Mouse (Mus musculus): Measurements from ENCODE around the gene Pyroxd1.
"Not testable (repeated sequence)": the region's sequence is repeated elsewhere in the genome, so short reads cannot be mapped to it uniquely, and the experiment has no call there.

The Pyroxd1 gene

DNA sequence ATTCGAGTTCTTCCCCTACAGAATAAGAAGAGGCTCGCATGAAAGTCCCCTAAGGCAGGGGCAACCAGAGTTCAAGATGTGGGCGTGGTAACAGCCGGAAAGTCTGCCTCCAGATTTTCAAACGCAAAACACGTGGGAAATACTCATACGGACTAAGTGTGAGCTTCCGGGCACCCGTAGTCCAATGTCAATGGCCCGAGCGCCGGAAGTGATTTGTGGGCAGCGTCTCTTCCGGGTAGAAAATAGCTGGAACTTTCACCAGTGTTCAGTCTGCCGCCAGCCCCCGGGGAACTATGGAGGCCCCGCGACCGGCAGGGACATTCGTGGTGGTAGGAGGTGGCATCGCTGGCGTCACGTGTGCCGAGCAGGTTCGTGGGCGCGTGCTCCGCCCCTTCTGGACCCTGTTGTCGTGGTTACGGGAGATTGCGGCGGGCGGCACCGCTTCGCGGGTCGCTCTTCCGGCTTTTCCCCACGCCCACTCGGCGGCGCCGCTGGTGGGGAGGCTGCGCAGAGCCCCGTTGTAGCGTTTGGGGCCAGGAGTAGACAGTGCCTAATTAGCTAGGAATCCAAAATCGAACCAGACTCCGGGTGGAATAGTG, at the start of gene Pyroxd1:
Gene Pyroxd1 (plus strand): TSS at position 215 of the 599 bp plus-strand sequence.
- peak; percentile 75 to 81 for DNase-seq

DNA sequence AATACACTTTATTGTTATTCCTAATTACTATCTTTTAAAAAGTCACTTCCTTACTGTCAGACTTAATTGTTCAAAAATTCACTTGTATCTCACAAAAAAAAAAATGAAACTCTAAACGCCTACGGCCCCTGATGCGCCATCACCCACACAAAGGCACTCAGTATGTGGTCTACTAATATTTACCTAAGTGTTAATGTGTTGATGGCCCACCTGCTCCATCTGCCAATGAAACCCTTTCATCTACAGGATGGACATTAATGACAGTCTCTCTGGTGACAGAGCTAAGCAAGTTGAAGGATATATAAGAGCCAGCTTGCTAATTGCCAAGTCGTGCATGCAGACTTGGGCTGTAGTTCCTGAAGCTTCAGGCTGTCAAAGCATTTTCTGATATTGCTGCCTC, 47.4 kb upstream of the Pyroxd1 start, which contains the start of gene Iapp:
Gene Iapp (plus strand): TSS at position 326 of the 400 bp plus-strand sequence.
- DNase-seq, result no peak

DNA sequence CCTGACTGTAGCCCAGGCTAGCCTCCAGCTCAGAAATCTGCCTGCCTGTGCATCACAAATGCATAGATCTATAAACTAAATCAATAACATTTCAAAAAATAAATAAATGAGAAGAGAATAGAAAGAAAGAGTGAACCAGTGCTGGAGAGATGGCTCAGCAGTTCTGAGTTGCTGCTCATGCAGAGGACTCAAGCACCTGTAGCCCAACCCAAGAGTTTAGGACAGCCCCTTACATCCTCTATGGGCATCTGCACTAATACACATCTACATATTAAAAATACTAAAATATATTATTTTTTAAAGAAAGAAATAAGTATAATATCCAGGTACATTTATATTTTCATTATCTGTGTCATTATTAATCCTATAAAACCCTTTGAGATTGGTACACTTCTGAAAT, 40.4 kb upstream of the Pyroxd1 start:
- no peak for DNase-seq

DNA sequence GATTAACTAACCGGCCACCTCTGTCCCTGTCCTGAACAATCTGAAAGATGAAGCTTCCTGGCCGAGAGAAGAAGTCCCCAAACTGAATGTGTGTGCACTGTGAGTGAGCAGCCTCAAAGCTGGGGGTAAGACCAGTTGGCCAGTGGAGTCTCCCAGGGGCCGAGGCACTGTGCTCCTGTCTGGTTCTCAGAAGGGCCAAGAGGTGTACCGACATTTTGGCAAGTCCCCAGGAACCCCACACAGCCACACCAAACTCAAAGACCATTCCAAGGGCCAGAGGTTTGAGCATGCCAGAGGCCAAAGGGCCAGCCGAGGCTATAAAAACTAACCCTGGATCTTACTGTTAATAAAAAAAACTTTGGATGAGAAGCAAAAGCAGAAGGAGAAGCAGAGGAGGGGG, 31.2 kb upstream of the Pyroxd1 start:
- DNase-seq, result no peak

DNA sequence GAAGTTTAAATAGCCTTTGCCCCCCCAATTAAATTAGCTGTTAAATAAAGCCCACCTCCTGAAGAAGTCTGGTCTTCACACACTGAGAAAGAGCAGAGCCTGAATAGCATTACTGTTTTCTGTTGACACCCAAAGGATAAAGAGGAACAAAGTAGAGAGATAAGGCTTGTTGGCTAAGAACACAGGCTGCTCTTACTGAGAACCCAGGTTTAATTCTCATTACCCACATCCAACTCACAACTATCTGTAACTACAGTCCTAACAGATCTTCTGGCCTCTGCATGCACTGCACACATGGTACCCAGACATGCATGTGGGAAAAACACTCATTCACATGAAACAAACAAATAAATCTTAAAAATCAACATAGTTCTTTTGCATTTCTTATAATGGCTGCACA, 28.3 kb upstream of the Pyroxd1 start:
- no peak for DNase-seq

DNA sequence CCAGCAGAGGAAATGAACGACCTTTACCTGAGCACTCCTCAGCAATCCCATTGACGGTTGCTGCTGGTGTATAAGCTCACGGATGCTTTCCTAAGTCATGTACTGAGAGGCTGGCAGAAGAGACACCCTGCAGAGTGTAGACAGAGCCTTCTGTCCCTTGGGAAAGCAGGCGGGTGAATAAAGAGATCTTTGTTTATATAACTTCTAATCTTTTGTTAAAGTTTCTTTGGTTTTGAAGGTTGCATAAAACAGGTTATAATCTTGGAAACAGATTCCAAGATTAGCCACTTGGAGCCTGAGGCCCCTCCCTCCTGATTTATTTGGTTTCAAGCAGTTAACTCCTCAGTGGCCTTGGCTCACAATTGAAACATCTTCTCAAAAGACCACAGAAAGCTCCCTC, 22.6 kb upstream of the Pyroxd1 start, which contains the start of gene Slco1a5:
Gene Slco1a5 (minus strand): TSS at position 101 of the 400 bp plus-strand sequence.
- no peak for DNase-seq

DNA sequence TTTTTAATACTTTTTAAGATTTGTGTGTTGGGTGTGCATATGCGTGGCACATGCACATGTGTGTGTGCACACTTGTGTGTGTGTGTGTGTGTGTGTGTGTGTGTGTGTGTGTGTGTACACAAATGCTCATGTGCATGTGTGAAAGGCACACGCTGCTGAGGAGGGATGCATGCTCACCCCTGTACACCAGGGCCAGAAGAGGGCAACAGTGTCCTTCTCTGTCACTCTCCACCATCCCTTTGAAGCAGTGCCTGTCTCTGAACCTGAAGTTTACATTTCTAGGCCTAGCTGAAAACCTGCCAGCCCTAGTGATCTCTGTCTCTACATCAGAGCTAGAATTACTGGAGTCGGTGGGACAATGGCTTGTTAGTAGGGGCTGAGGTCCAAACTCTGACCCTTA, 18.9 kb upstream of the Pyroxd1 start:
- DNase-seq, result no peak

DNA sequence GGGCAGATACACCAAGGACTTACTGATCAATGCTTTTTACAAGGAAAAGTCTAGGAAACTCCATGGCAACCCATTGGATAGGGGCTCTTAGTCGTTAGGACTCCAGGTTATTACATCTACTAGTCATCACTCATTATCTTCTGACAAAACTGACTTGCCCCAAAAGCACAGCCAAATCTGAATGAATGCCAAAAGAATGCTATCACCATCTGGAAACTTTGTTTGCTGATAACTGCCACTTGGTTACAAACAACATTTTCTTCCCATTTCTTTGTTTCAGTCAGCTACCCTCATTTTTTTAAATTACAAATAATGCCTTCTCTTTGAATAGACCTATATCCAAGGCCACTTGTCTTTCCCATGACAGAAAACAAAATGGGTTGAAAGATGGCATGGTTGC, 16.3 kb upstream of the Pyroxd1 start:
- DNase-seq, result no peak

DNA sequence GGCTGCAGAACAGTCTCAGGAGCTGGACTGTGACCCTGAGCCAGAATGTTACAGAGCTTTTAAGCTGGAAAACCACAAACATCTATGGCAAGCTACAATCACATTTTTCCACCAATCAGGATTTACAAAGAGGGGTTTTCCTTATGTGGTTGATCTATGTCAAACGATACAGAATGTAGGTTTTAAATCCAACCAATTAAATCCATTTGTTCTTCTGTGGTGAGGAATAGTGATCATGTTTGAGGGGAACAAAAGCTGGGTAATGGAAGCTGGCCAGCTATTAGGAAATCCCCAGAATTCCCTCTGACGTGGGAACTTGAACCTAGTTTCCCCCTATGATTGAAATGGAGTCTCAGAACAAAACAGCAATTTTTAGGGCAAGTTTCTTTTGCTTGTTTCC, 6.5 kb upstream of the Pyroxd1 start:
- DNase-seq, result no peak

DNA sequence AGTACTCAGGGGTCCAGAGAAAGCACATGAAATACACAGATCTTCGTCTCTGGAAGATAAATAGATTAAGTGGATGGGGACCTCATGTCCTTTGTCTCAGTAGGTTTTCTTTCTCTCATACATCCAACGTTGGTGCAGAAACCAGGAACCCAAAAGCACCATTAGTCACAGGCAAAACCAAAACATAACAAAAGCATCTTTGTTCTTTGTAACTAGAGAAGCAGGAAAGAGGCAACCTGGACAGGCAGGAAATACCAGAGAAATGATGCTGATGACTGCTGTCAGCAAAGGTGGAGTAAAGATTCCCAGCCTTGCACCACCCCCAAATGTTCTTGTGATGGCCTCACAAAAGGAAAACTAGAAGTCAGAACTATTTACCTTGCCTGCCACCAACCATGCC, 5.9 kb upstream of the Pyroxd1 start:
- DNase-seq, result no peak

DNA sequence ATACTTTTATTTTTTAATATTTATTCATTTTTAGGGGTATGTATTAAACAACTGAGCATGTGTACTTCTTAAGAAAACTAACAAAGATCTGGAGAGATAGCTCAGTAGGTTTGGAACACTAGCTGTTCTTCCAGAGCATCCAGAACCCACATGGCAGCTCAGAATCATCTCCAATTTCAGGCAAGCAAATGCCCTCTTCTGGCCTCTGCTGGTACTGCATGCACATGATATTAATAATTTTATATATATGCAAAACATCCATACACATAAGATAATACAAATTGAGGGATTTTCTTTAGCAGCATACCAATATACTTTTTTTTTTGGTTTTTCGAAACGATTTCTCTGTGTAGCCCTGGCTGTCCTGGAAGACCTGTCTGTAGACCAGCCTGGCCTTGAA, 1.9 kb upstream of the Pyroxd1 start:
- peak in 1 of 2 experiments; percentile 57 for DNase-seq

DNA sequence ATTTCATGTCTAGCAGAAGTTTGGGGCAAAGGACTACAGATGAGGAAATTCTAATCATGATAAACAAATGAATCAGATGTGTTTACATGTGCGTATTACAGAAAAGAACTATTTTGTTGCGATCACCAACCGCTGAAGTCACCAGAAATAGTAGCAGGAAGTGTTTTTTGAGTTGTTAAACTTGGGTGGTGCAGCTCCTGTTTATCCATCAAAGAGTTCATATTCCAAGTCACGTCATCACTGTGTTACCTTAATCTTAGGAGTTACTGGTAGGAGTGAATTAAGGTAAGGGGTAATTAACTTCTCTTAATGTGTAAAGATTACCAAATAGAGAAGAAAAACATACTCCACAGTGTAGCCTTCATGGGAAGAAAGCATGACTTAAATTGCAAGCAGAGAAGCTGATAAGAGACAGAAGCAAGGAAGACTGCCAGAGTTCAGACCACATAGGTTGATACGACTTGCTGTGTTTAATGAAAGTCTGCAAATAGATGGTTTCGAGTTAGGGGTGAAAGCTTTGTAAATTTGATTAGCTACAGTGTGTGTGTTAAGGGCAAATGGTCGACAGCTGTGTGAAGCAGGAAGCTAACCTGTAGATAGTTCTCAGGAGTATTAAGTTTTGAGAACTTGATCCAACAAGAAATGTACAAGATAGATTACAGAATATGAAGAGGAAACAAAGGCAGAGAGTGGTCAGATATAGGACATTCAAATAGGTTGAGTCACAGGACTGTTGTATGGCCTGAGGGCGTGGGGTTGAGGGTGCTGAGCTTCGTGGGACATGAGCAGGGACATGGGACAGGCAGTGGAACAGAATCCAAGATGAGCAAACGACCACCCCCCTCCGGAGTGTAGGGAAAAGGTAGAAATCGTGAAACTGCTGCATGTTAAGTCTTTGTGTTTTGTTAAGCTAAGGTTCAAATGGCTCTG, 992 bp downstream of the Pyroxd1 start:
- DNase-seq, result no peak

DNA sequence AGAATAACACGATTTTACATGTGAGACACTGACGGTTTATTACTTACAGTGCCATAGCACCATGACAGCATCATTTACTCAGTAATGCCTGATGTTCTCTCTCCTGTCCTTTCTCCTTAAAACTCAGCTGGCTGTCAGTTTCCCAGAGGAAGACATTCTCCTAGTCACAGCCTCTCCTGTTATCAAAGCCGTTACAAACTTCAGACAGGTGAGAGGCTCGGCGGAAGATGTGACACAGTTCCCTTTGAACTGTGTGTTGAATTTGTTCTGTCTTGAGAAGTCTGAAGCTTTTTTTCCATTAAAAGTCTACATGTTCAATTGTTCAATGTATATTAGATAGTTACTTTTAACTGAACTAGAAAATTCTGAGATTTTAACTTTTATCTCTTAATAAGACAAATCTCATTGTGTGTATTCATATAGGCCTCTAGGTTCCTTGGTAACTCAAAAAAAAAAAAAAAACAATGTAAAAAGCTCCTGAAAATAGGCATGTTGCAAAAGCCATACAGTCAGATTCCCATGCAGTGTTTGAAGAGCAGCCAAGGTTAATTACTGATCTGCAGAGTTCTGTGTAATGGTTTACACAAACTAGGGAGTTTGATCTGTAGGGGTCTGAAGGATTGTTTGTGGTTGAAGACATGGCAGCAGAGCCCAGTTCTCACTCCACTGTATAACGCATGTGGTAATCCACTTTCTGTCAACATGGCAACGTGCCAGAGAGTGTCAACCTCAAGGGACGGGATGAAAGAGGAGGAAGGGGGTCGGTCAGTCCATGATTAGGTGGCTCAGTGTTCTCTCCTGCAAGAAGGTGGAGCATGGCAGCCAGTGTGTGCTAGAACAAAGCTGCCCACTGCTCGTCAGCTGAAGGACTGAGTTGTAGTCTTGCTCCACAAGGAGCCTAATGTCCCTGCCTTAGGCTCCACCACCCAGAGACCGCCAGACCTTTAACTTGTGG, 2.3 kb downstream of the Pyroxd1 start:
- DNase-seq, result no peak

DNA sequence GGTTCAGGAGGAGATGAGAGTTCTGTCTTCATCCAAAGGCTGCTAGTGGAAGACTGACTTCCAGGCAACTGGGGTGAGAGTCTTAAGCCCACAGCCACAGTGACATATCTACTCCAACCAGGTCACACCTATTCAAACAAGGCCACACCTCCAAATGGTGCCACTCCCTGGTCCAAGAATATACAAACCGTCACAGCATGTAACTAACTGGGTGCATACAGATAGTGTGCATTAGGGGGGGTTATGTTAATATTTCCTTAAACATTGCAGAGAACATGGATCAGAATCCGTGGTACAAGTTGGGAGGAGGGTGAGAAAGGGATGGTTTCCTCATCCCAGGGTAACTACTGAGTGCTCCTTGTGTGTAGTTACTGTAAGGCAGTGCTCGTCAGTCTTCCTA, 6.6 kb downstream of the Pyroxd1 start:
- not testable (repeated sequence) for DNase-seq

DNA sequence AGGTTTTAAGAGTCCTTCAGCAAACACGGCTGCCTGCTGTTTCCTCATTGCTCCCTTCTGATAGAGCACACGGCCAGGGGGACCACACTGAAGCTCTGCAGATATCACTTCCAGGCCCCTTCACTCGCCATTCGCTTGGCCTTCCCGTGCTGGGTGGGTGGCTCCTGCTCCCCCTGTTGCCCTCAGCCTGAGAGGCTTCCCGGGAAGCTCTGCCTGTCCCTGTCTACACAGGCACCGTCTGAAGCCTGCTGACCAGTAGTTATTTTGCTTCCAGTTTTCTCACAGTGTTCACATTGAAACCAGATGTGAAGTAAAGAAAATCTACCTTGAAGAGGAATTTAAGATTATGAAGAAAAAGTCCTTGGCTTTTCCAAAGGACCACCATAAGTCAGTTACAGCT, 11.7 kb downstream of the Pyroxd1 start:
- DNase-seq, result no peak

DNA sequence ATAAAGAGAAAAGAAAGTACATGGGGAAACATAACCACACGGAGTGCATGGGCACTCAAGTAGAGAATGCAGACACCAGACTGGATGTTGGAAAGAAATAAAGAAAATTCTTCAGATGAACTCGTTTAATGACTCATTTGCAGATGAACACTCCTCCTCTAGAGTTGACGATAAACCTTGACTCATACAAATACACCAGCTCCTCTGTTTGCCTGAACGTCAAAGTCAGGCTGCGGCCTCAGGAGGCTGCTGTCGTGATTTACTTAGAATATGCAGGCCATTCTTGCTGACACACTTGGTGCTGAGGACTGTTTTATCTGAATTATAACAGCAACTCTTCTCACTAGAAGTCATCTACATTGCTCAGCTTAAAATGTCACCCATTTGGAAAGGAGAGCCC, 16.6 kb downstream of the Pyroxd1 start:
- no peak for DNase-seq

DNA sequence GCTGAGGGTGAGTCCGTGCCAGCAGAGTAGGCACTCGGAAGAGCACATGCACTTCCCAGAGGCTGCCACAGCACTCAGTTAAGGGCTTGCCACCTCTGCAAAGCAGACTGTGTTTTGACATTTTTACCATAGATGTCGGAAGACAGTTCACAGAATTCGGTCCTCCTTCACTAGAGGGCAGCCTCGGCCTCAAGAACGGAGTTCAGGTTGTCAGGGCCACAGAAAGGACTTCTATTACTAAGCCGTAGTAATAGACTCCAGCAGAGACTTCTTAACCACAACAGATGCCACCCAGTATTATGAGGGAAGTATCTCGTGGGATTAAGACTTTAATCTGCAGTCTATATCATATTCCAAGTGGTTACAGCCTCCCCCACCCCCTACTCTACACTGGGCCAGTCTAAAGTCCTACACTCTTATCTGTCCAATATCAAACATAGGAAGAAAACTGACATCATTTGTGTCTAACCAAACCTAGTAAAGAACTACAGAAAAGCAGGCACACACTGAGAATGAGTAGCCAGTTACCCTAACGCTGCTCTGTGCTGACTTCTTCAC, 17.6 kb downstream of the Pyroxd1 start:
- no peak for DNase-seq

DNA sequence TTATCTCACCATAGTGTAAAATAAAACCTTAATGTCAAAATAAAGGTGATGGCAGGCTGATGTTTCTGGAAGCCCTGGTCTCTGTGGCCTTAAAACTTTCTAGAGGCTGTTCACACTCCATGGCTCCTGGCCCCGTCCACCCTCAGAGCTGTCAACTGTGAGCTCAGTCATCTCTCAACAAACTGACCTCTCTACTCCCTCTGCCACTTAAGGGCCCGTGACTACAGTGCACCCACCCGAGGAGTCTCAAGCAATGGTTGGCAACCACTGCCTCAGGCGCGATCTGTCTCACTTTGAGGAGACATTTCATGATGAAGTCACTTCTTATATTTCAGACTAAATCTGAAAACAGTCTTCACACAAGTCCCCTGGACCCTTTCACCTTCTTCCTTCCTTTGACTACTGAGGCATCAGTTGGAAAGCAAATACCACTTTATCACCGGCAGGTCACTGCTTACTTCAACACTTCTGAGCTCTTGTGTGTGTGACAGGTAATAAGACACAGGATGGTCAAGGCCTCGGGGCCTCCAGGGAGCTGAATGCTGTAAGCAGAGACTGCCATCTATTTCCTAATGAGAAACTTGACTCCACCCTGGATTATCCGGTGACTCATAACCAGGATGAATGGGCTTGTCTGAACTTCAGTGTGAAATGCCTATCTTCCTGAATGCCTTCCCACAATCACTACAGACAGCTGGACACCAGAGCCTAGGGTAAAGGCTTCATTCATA, 20.5 kb downstream of the Pyroxd1 start:
- no peak for DNase-seq

DNA sequence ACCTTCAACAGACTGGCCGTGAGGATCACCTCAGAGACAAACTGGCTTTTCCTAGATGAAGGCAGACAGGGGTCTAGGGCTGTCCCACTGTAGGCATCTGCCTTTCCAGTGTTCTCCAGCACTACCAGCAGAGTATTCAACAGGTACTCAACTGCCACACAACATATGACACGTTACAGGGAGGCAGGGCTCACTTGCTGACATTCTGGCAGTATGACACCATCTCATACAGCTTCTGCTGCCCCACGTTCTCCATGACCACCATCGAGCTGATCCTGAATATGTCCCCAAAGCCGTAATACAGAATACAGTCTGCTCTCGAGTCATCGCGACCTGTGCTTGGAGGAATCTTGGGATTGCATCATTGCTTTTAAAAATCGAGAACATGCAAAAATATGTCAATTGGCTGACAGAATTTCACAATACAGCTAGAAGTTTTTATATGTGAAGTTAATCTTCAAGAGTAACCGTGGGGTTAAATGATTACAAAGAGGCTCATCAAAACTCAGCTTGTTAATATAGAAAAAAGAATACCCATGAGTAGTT, 21.1 kb downstream of the Pyroxd1 start:
- no peak for DNase-seq

DNA sequence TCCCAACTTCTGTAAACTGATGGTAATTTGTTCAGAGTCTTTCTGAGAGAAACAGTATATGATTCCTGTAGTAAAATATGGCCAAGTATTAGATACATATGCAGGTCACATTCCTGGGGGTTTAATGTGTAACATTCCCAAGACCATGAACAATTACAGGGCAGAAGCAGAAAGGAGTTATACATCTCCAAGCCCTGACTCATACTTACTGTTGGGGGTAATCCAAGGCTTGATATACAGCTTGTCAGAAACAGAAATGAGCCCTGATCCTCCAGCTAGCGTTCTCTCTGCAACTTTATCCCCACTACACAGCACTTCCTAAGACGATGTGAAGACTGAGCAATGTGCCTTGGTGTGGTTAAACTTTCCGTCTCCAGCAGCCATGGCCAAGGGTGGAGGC, 22.1 kb downstream of the Pyroxd1 start:
- DNase-seq, result no peak

DNA sequence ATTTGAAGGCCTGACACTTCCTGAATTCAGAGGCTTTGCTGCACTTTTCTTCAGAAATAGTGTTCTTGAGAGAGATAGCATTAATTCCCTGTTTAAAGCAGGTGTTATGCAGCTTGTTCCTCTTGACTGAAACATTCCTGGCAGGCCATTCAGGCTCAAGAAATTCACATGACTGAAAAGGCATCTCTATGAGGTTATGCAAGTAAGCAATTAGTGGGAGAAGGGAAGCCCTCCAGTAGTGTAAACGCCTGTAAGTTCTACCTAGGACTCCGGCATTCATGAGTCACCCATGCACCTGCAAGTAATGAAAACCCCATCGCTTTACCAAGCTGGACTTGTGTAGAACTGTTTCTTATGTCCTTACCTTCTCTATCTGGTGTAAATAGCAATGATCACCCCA, 24.1 kb downstream of the Pyroxd1 start:
- no peak for DNase-seq

DNA sequence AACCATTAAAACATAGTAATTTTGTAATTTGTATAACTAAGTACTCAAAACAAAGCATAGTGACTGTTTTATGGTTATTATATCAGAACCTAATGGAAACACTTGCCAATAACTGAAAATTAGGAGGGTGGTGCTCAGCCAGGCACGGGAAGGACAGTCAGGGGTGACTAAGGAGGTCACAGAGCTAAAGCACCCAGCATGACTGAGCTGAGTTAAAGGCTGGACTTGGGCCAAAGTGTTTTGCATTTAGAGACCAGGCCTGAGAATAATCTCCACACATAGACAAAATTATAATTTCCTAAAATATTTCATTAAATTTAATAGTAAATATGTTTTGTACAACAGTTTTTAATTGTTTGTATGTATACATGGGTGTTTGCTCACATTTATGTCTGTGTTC, 31.6 kb downstream of the Pyroxd1 start:
- no peak for DNase-seq
